ENCODE assay signal across 8 mouse cellular contexts in the genomic region with DNA sequence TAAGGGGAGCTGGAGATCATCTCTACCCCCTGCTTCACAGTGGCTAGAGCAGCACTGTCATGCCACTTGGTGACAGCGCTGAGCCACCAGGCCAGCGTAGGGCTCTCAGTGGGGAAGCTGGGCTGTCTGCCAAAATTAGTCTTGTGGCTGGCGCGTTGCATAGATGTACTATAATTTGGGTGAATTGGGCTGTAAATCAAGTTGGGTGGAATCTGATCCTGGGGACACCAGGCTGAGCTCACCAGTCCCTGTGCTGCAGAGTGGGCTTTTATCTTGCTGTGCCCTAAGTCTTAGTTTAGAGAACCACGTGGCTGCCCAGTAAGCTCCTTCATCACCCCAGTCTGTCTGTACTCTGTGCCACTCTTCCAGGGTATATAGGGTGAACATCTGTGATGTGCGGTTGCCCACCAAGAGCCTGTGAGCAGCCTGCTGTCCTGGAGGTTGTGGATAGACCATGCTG. TPM values are rescaled to one million over a fixed set of nuclear protein-coding genes. Genes with fewer than 3 reads are reported as not detected.
DNase-seq lines count a peak whose midpoint lies in the region; ATAC-seq and TF ChIP-seq lines count a peak whose summit lies in the region.

No protein-coding gene starts in this region.

- no peak overlapping the region for H3K4me2 ChIP-seq in forebrain, embryonic 13.5 days
- H3K4me2 ChIP-seq in intestine, postnatal 0 days (replicated peaks; ENCODE audit: low read depth) = no peak overlapping the region

- no peaks in the 10 kb centered on the region for H3K27me3 ChIP-seq in forebrain, embryonic 13.5 days
- H3K27me3 ChIP-seq in forebrain, embryonic 10.5 days (ENCODE audit: poor library complexity, severe bottlenecking) = no peaks in the 10 kb centered on the region
- no peaks in the 10 kb centered on the region for H3K27me3 ChIP-seq in intestine, postnatal 0 days (replicated peaks; ENCODE audit: control insufficient read depth, insufficient read depth, low read length)

- peaks cover 23% of the 10 kb centered on the region for H3K4me1 ChIP-seq in forebrain, embryonic 13.5 days
- no peaks in the 10 kb centered on the region for H3K4me1 ChIP-seq in forebrain, embryonic 10.5 days
- H3K4me1 ChIP-seq in intestine, postnatal 0 days (replicated peaks; ENCODE audit: control insufficient read depth, insufficient read depth, low read length) = no peaks in the 10 kb centered on the region

- DNase-seq in forebrain, embryonic 10.5 days (ENCODE audit: extremely low spot score, low spot score) = no peak
- DNase-seq in brain, embryonic 14.5 days (ENCODE audit: low read depth) = peak; percentile 92
- DNase-seq in gastrocnemius, adult 2 months = peak; percentile 83
- DNase-seq in left cerebral cortex, postnatal 14 days (ENCODE audit: low spot score in 2 of 2) = peak; percentile 63 to 70
- peak; percentile 60 for DNase-seq in right cerebral cortex, postnatal 14 days

- H3K4me3 ChIP-seq in forebrain, embryonic 13.5 days = no peak overlapping the region
- H3K4me3 ChIP-seq in forebrain, embryonic 10.5 days = no peak overlapping the region
- H3K4me3 ChIP-seq in gastrocnemius, adult 2 months = no peak overlapping the region
- H3K4me3 ChIP-seq in intestine, postnatal 0 days (ENCODE audit: low read depth, low read length) = no peak overlapping the region

- TF ChIP-seq CTCF in brain, embryonic 14.5 days (IDR thresholded peaks at IDR 0.05; ENCODE audit: borderline replicate concordance, extremely low read depth, insufficient read depth, insufficient read length) = no peak
- TF ChIP-seq CTCF in gastrocnemius, adult 2 months (IDR thresholded peaks at IDR 0.05) = peak; percentile 47
- peak; percentile 18 for TF ChIP-seq CTCF in intestine, postnatal 0 days (IDR thresholded peaks at IDR 0.05; ENCODE audit: low read depth)

- H3K36me3 ChIP-seq in forebrain, embryonic 13.5 days (ENCODE audit: poor library complexity, severe bottlenecking) = peaks cover 92% of the 10 kb centered on the region
- H3K36me3 ChIP-seq in forebrain, embryonic 10.5 days (replicated peaks) = peaks cover 100% of the 10 kb centered on the region
- peaks cover 78% of the 10 kb centered on the region for H3K36me3 ChIP-seq in intestine, postnatal 0 days (ENCODE audit: control insufficient read depth, insufficient read depth)

- no peak for TF ChIP-seq POLR2A in brain, embryonic 14.5 days (IDR thresholded peaks at IDR 0.05; ENCODE audit: borderline replicate concordance, extremely low read depth, insufficient read depth, insufficient read length, poor library complexity, severe bottlenecking)

- peak overlapping the region; percentile 45; the same call in 1 of the 2 replicates for H3K9ac ChIP-seq in forebrain, embryonic 13.5 days
- H3K9ac ChIP-seq in intestine, postnatal 0 days (ENCODE audit: low read depth, low read length) = no peak overlapping the region

- peak overlapping the region; percentile 67 for H3K27ac ChIP-seq in forebrain, embryonic 13.5 days
- no peak overlapping the region for H3K27ac ChIP-seq in forebrain, embryonic 10.5 days
- H3K27ac ChIP-seq in gastrocnemius, adult 2 months = peak overlapping the region; percentile 75
- no peak overlapping the region for H3K27ac ChIP-seq in intestine, postnatal 0 days (ENCODE audit: low read depth, low read length)

- WGBS in forebrain, embryonic 13.5 days = 26% methylated on average over 6 of the region's 6 CpGs
- WGBS in forebrain, embryonic 10.5 days = 93% methylated on average over 6 of the region's 6 CpGs
- 56% methylated on average over 6 of the region's 6 CpGs for WGBS in intestine, postnatal 0 days

- no peaks in the 10 kb centered on the region for H3K9me3 ChIP-seq in forebrain, embryonic 13.5 days (replicated peaks)
- H3K9me3 ChIP-seq in forebrain, embryonic 10.5 days = no peaks in the 10 kb centered on the region
- no peaks in the 10 kb centered on the region for H3K9me3 ChIP-seq in intestine, postnatal 0 days (ENCODE audit: control insufficient read depth)

- peak; percentile 74 for ATAC-seq in forebrain, embryonic 13.5 days
- ATAC-seq in intestine, postnatal 0 days = no peak
- ATAC-seq in CD4-positive, CD25-positive, alpha-beta regulatory T cell, adult 4 months = no peak

- intact Hi-C loops in gastrocnemius, adult 2 months (cut with DNase I) = no loop called here
- intact Hi-C loops in left cerebral cortex, postnatal 14 days (cut with DNase I) = no loop called here

RNA-seq across cellular contexts. Expression of a gene that starts 20.8 kb away (rescaled TPM):
- 112 and 123 TPM in 2 replicates for polyA plus RNA-seq in forebrain, embryonic 13.5 days (2015; fragmentation: Nextera tagmentation; extraction: Ambion mirVana)
- 144 and 147 TPM in 2 replicates for polyA plus RNA-seq in forebrain, embryonic 10.5 days (2016; fragmentation: Nextera tagmentation; extraction: Ambion mirVana)
- polyA plus RNA-seq in brain, embryonic 14.5 days (2012; rRNA removed) = 146 and 176 TPM in 2 replicates
- 10 to 100 TPM; 39.2 to 41.3 TPM for total RNA-seq in gastrocnemius, adult 2 months (2021)
- 28.8 and 32.0 TPM in 2 replicates for polyA plus RNA-seq in intestine, postnatal 0 days (2015; fragmentation: Nextera tagmentation; extraction: Ambion mirVana)
- total RNA-seq in left cerebral cortex, postnatal 14 days (2021) = 10 to 100 TPM; 87.2 to 92.9 TPM
- polyA plus RNA-seq in CD4-positive, CD25-positive, alpha-beta regulatory T cell, adult 4 months (2017; shearing (Covaris generic)) = 10 to 100 TPM; 55.5 to 79.5 TPM

RNA-seq across cellular contexts. Expression of a gene that starts 23.7 kb away (rescaled TPM):
- 433 and 459 TPM in 2 replicates for polyA plus RNA-seq in forebrain, embryonic 13.5 days (2015; fragmentation: Nextera tagmentation; extraction: Ambion mirVana)
- 366 and 374 TPM in 2 replicates for polyA plus RNA-seq in forebrain, embryonic 10.5 days (2016; fragmentation: Nextera tagmentation; extraction: Ambion mirVana)
- 313 and 400 TPM in 2 replicates for polyA plus RNA-seq in brain, embryonic 14.5 days (2012; rRNA removed)
- total RNA-seq in gastrocnemius, adult 2 months (2021) = 100 to 1,000 TPM; 390 to 523 TPM
- polyA plus RNA-seq in intestine, postnatal 0 days (2015; fragmentation: Nextera tagmentation; extraction: Ambion mirVana) = 660 and 718 TPM in 2 replicates
- 100 to 1,000 TPM; 227 to 229 TPM for total RNA-seq in left cerebral cortex, postnatal 14 days (2021)
- polyA plus RNA-seq in CD4-positive, CD25-positive, alpha-beta regulatory T cell, adult 4 months (2017; shearing (Covaris generic)) = 100 to 1,000 TPM; 225 to 227 TPM

RNA-seq across cellular contexts. Expression of a gene that starts 23.9 kb away (rescaled TPM):
- polyA plus RNA-seq in forebrain, embryonic 13.5 days (2015; fragmentation: Nextera tagmentation; extraction: Ambion mirVana) = 14.0 and 16.7 TPM in 2 replicates
- 11.1 and 12.2 TPM in 2 replicates for polyA plus RNA-seq in forebrain, embryonic 10.5 days (2016; fragmentation: Nextera tagmentation; extraction: Ambion mirVana)
- polyA plus RNA-seq in brain, embryonic 14.5 days (2012; rRNA removed) = 18.2 and 18.8 TPM in 2 replicates
- total RNA-seq in gastrocnemius, adult 2 months (2021) = 1 to 10 TPM; 1.7 to 2.6 TPM
- polyA plus RNA-seq in intestine, postnatal 0 days (2015; fragmentation: Nextera tagmentation; extraction: Ambion mirVana) = 9.6 and 13.4 TPM in 2 replicates
- 1 to 10 TPM; 7.8 to 8.0 TPM for total RNA-seq in left cerebral cortex, postnatal 14 days (2021)
- 1 to 10 TPM; 5.8 to 8.2 TPM for polyA plus RNA-seq in CD4-positive, CD25-positive, alpha-beta regulatory T cell, adult 4 months (2017; shearing (Covaris generic))

Comparison
In these comparisons a context has a peak if more than half of its experiments do, and no peak if none do; other contexts are left out.
1. H3K27ac ChIP-seq: peak in forebrain, embryonic 13.5 days (single experiment) and gastrocnemius, adult 2 months (single experiment); none in forebrain, embryonic 10.5 days (single experiment) and intestine, postnatal 0 days (single experiment).